Mouse (Mus musculus): ENCODE data around the gene Serbp1.

Serbp1 gene

DNA sequence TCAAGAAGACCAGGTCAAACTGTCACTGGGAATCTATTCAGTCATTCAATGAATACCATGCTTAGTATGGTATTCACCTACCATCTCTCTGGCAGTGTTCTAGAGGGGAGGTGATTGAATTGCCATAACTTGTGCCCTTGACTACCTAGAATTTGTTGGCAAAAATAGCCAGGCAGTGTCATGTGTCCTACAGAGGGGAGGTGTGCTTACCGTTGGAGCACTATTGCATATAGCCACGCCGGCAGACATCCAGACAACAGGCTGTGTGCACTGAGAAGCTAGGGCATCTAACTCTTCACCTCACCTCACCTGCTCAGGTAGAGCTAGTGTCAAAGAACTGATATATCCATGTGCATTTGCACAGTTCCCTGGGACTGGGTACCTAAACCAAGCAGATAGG lies 63.3 kb downstream of the Serbp1 start:
- no peak for DNase-seq (ENCODE audit: low spot score in 2 of 2)

DNA sequence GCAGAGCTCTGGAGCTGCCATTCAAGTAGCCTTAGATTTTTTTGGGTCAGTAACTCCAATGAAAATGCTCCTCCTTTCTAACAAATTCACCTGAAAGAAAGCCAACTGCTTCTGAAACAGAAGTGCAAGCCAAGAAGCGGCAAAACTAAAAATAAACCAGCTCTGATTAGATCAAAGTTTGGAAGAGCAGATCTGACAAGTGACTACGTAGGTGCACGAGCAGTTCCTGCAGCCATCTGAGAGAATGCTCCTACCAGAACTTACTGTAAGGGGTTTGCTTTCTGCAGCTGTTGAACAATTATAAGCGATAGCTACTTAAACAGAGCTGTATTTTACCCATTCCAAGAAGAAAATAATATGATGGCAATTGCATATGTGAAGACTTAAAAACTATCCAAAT lies 64.5 kb downstream of the Serbp1 start:
- DNase-seq (ENCODE audit: low spot score in 2 of 2) = no peak

DNA sequence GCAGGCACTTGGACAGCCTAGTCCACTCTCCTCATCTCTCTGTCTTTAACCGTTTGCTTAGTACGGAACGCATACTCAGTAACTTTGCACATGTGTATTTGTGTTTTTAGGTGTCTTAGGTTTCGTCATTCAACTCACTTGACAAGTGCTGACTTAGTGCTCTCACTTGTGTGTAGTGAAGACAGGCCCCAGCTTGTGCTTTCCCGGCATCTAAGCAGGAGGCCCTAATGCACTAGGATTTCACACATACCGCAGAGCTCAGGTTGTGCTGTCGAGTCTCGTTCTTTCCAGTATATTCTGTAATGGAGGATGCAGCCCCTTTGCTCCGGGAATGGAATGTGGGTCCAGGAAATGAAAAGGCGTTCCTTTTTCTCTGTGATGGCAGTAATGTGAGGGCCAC lies 65.2 kb downstream of the Serbp1 start:
- no peak for DNase-seq (ENCODE audit: low spot score in 2 of 2)

DNA sequence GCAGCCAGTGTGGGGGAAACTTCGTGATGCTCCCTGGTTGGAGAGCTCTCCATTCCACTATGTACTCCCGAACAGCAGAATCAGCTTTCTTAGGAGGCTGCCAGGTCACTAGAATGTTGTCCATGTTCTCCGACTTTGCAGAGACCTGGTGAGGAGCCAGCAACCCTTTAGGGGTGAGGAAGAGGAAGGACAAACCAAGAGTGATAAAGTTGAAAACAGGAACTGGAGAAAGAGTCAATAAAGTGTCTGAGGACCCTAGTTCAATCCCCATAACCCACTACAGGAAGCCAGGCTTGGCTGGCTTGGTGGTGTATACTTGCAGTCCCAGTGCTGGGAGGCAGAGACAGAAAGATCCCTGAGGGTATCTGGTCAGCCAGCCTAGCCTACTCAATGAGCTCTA lies 71.0 kb downstream of the Serbp1 start:
- DNase-seq (ENCODE audit: low spot score in 2 of 2) = no peak

DNA sequence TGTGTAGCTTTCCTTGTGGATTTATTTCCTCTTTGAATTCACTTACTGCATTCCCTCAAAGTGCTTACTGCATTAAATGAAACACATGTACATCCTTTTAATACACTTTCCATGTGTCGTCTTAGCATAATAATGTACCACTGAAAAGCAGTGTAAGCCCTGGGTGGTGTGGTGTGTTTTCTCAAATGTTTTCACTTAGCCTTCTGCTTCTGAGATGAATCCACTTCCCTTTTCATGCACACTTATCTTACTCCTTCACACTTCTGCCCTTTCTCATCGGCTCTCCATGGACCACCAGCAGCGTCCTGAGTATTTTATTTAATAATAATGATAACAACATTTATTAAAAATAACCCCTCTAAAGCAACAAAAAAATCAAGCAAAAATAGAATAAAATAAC lies 71.8 kb downstream of the Serbp1 start:
- DNase-seq (ENCODE audit: low spot score in 2 of 2) = no peak

DNA sequence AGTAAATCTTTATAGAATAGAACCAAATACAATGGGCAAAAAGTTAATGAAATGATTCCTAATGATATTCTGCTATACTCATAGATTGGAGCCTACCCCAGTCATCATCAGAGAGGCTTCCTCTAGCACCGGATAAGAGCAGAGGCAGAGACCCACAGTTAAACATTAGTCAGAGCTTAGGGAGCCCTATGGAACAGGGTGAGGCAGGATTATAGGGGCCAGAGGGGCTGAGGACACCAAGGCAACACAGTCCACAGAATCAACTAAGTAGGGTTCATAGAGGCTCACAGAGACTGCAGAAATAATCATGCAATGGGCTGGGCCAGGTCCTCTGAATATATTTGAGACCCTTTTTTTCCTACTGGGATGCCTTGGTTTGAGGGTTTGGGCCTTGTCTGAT lies 76.7 kb downstream of the Serbp1 start:
- no peak for DNase-seq (ENCODE audit: low spot score in 2 of 2)

DNA sequence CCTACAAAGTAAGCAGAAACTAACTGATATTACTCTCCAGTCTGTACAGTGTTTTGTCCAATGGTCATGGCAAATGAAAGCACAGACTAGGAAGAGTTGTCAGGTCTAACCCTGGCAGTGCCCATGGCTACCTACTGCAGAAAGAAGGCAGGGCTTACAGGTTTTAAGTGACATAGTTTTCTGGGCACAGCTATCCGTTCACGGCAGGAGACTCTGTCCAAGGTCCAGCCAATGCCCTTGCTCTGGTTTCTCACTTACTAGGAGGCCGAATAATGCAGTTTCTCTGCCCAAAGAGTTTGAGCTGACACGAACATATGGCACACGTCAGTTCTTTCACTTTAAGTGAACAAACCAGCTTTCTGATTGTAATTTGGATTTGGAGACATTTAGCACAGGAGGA lies 79.1 kb downstream of the Serbp1 start:
- DNase-seq (ENCODE audit: low spot score in 2 of 2) = no peak

DNA sequence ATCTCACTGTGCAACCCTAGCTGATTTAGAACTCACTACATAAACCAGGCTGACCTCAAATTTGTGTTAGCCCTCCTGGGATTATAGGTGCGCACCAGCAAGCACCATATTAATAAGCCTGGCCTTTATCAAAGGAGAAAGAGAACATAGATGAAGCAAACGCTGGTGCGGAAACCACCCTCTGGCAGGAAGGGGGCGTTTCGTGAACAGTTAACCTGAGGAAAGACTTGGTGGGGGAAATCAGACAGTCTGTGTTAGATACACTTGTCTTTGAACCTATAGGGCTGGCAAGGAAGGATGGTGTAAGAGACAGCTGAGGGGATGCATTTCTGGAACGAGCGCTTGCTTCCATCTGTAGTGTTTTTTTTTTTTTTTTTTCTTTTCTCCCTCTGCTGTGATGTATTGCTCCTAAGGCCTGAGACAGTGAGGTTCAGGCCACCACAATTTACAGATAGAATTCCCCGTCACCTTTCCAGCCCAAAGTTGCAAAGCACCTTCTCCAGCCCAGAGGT lies 79.9 kb downstream of the Serbp1 start:
- DNase-seq (ENCODE audit: low spot score in 2 of 2) = no peak

DNA sequence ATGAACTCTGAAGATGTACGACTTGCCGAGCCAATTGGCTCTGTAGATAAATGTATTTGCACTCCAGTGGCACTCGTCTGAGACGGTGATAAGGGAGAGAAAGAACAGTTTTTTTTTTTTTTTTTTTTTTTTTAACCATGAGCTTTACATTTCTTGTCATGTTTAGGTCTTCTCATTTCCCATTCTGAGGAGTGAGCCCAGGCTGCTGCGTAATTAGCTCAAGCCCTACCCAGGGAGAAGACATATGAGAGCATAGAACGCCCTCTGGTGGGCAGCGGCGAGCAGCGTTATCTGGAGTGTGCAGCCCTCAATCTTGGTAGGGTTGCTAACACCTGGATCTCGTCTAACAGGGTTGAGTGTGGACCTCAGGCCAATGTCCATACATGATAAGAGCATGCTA lies 80.5 kb downstream of the Serbp1 start:
- DNase-seq (ENCODE audit: low spot score in 2 of 2) = peak; percentile 48 to 77

DNA sequence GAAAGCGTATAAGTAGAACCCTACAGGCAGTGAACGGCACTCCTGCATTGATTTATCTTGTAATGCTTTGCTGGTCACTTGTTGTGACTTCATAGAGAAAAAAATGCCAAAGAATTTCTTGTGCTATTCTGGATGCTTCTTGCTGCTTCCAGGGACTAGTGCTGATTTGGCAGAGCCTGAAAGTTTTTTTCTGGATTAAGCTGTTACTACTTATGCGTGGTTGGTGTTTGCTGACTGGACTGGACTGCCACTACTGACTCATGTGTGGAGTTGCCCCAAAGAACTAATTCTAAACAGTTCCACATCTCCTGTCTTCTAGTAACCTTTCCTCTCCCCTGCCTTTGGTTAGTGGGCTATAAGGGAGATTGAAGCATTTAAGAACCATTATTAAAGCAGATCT lies 85.8 kb downstream of the Serbp1 start:
- DNase-seq (ENCODE audit: low spot score in 2 of 2) = no peak

DNA sequence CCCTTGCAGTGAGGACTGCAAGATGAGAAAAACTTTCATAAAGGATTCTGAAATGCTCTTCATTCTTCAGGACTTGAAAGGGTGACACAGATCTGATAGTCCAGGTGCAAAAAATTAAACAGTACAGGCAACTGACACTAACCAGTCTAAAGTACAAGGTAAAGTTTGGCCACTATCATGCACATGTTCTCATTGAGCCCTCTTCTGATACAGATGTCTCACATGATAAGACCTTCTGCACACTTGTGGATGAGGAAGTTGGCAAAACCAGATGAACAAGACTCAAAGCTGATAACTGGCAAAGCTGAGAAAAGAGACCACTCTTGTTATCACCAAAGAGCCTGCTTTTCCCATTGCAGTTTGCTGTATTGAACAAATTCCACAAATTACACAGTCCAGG lies 100.0 kb downstream of the Serbp1 start:
- DNase-seq (ENCODE audit: low spot score in 2 of 2) = no peak

DNA sequence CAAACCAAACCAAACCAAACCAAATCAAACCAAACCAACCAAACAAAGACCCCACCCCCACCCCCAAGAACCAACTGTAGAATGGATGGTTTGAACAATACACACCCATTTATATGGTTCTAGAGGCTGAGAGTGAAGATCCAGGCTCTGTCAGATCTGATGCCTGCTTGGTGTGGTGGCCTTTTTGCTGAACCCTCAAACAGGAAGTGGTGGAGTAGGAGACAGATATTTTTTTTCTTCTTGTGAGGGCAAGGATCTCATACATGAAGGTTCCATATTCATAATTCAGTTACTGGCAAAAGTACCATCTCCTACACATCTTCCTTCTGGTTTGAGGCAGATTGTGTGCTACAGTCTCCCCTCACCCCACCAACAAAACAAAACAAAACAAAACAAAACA lies 101.5 kb downstream of the Serbp1 start:
- no peak for DNase-seq (ENCODE audit: low spot score in 2 of 2)

Data from urinary bladder, postnatal 4 days (tissue).